Mouse (Mus musculus) midbrain, embryonic 11.5 days (tissue): ENCODE measurements around the gene Ndufs8. TPM values are rescaled to one million over a fixed set of nuclear protein-coding genes. Genes with fewer than 3 reads are reported as not detected.

Experiments
- ATAC-seq: fragments of 200-750 bp; cut with Nextera tagmentation; 2 replicates; pipeline ENCODE4 v1.8.0; 2017; ENCODE audit warnings: moderate TSS enrichment, moderate library complexity; ENCODE audit not compliant: low FRiP score
- DNase-seq: peaks from one replicate; pipeline ENCODE4 v3.0.0; 2015; ENCODE audit warnings: low spot score; ENCODE audit errors: missing footprints
- H3K27ac ChIP-seq: fragments of 300-500 bp; sonication (generic); 2 replicates; pipeline ENCODE4 v1.5.1; 2014; ENCODE audit warnings: low read depth, low read length
- H3K27me3 ChIP-seq: fragments of 300-500 bp; sonication (generic); 2 replicates; pipeline ENCODE4 v1.6.1; 2014; ENCODE audit warnings: mild to moderate bottlenecking, low read length, moderate library complexity, mixed read lengths; ENCODE audit not compliant: control insufficient read depth, insufficient read depth
- H3K36me3 ChIP-seq: fragments of 300-500 bp; sonication (generic); 2 replicates; pipeline ENCODE4 v1.6.1; 2014; ENCODE audit warnings: mild to moderate bottlenecking, low read length, moderate library complexity, mixed read lengths; ENCODE audit not compliant: control insufficient read depth, insufficient read depth
- H3K4me1 ChIP-seq: fragments of 300-500 bp; sonication (generic); 2 replicates; pipeline ENCODE4 v1.6.1; 2014; ENCODE audit warnings: low read length; ENCODE audit not compliant: control insufficient read depth, insufficient read depth
- H3K4me2 ChIP-seq: fragments of 300-500 bp; sonication (generic); 2 replicates; pipeline ENCODE4 v1.6.1; 2014; ENCODE audit warnings: mild to moderate bottlenecking, moderate library complexity
- H3K4me3 ChIP-seq: fragments of 300-500 bp; sonication (generic); 2 replicates; pipeline ENCODE4 v1.5.1; 2014; ENCODE audit warnings: low read depth, low read length
- H3K9ac ChIP-seq: fragments of 300-500 bp; sonication (generic); 2 replicates; pipeline ENCODE4 v1.6.1; 2014; ENCODE audit warnings: low read length
- H3K9me3 ChIP-seq: fragments of 300-500 bp; sonication (generic); 2 replicates; pipeline ENCODE4 v1.6.1; 2016; ENCODE audit warnings: low read length; ENCODE audit not compliant: control insufficient read depth
- WGBS: fragments of 180-500 bp; shearing (Covaris S2); extraction: QIAGEN DNeasy Blood & Tissue Kit; methylation state at CpG from one replicate; pipeline ENCODE4 v1.1.7; 2014; 5-methylcytosine and 5-hydroxymethylcytosine counted together
- polyA plus RNA-seq: library from polyadenylated mRNA; unstranded; fragments of >200 nt; fragmentation: Nextera tagmentation; extraction: Ambion mirVana; gene quantifications from 2 replicates; pipeline ENCODE4 v1.2.1, GENCODE M21; 2014

Ndufs8 gene
- polyA plus RNA-seq, 1 experiment from 2014 or later, result 235 TPM

DNA sequence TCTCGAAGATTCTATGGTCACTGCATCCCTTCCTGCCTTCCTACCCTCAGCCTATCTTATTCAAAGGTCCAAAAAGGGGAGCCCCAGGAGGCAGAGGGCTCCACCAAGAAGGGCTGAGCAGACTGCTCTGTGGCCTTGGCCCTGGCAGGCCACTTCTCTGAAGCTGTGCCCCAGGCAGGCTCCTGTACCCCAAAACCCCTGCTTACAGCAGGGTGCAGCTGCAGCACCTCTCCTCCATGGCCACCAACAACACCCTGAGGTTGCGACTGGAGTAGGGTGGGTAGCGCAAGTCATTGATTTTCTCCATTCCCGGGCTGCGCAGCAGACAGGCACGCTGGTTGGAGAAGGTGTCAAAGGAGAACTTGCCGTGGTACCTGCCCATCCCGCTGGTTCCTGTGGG is 1.1 kb upstream of the Ndufs8 start:
- H3K4me2 ChIP-seq, result peak overlapping the region; percentile 57
- no peak for ATAC-seq
- no peaks in the 10 kb centered on the region for H3K9me3 ChIP-seq
- peak; percentile 75 for DNase-seq
- H3K4me1 ChIP-seq, result peaks cover 11% of the 10 kb centered on the region
- no peak overlapping the region for H3K27ac ChIP-seq
- peak overlapping the region; percentile 67 for H3K4me3 ChIP-seq
- peaks cover 2% of the 10 kb centered on the region; the same call in 1 of the 2 replicates for H3K36me3 ChIP-seq
- no peaks in the 10 kb centered on the region for H3K27me3 ChIP-seq
- WGBS, result 89% methylated on average over 8 of the region's 8 CpGs
- H3K9ac ChIP-seq, result peak overlapping the region; percentile 68; the same call in 1 of the 2 replicates

DNA sequence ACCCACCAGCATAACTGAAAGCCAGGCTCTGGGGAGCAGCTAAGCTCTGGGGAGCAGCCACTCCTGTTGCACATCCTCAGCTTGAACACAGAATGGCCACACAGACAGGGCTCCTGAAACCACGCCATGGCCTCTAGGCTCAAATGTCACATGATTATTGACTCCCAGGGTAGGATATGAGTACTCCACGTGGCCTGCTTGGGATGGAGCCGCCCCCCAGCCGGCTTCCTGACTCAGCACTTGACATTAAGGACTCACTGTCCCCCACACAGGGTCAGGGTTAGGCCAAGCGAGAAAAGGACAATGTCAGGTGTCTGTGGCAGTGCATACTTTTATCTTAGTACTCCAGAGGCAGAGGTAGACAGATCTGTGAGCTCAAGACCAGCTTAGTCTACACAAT is 2.4 kb downstream of the Ndufs8 start:
- Histone ChIP-seq H3K9me3 (no peaks in the 10 kb centered on the region), H3K4me2 (no peak overlapping the region), H3K27ac (no peak overlapping the region), H3K4me1 (peaks cover 22% of the 10 kb centered on the region), H3K4me3 (no peak overlapping the region), H3K36me3 (peaks cover 10% of the 10 kb centered on the region; the same call in 1 of the 2 replicates), H3K27me3 (no peaks in the 10 kb centered on the region; the same call in 1 of the 2 replicates), H3K9ac (no peak overlapping the region)
- ATAC-seq (no peak), DNase-seq (peak; percentile 23)
- 81% methylated on average over 5 of the region's 5 CpGs for WGBS

DNA sequence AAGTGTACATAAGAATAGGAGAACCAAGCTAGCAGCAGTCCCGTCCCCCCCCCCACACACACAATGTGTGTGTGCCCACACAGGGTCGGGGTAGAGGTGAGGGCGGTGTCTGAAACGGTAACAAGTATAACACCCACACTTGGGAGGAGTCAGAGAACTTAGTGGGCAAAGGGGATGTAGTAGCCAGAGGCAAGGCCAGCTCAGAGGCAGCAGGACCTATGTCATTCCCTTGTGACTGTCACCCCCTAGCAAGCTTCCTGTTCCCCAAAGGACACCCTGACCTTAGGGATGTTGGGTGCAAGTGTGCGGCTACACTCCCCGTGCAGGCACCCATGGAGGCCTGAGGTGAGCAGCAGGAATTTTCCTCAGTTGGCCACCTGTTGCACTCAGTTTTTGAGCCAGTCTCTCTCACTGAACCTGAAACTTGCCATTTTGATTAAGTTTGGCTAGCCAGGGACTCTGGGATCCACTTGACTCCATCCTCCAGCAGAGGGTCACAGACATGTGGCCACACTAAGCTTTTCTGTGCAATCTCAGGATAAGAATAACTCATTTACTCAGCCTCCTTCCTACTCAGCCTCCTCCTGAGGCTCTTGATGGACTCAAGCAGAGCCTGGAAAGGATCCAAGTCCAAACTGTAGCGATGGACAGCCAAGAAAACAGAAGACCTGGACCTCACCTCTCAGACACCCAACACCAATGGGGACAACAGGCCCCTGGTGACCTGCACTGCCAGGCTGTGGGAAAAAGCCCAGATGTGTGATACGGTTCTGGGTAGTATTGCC is 4.5 kb downstream of the Ndufs8 start:
- H3K36me3 ChIP-seq, result peaks cover 10% of the 10 kb centered on the region; the same call in 1 of the 2 replicates
- H3K9ac ChIP-seq, result no peak overlapping the region
- no peaks in the 10 kb centered on the region; the same call in 1 of the 2 replicates for H3K27me3 ChIP-seq
- WGBS, result 84% methylated on average over 8 of the region's 8 CpGs
- H3K4me2 ChIP-seq, result no peak overlapping the region
- H3K27ac ChIP-seq, result no peak overlapping the region
- H3K9me3 ChIP-seq, result no peaks in the 10 kb centered on the region
- DNase-seq, result no peak
- H3K4me3 ChIP-seq, result no peak overlapping the region
- peaks cover 22% of the 10 kb centered on the region for H3K4me1 ChIP-seq
- ATAC-seq, result no peak

DNA sequence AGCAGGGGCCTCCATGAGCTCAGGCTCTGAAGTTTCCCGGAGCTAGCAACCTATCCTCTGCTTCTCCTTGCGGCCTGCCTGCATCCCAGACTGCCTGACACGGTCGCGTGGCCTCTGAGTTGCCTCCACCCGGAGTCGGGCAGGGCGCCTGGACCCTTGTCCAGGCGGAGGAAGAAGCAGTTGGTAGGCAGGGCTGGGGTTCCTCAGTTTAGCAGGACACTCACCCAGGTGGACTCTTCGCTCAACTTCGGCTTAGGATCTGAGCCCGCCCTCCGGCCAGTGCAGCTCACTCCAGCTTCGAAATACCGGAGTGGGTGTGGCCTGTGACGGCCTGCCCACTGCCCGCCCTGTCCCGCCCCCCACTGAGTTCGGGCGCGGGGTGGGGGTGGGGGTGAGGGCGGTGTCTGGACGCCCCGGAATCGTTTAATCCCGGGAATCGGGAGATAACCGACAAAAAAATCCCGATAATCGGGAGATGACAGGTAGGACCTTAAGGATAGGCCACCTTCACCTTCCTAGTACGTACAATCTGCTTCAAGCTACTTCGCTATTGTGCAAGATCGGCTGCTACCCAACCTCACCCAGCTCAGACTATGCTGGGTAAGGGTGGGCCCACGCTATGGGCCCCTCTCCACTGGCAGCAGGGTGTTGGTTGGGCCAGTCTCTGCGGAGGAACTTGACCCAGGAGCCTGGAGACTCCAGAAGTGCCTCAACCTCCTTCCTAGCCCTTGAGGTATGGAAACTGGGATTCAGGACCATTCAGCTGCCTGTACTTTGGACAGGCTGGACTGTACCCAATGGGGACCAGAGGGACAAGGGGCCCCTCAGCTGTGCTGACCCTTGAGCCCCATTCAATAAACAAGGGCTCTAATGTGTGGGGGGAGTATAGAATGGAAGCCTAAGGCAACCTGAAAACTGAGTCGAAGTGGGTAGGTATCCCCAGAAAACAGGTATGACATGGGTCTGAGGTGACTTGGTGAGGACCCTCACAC is 5.5 kb downstream of the Ndufs8 start, which contains the start of gene Tcirg1:
Gene Tcirg1, minus strand, starts transcription at position 339 of the 992 bp plus-strand sequence.
- ATAC-seq, result peak; percentile 61
- Histone ChIP-seq H3K9ac (peak within 1 kb of the TSS; percentile 57), H3K4me1 (peaks cover 20% of the 10 kb centered on the region), H3K4me3 (peak within 1 kb of the TSS; percentile 38), H3K27me3 (no peaks in the 10 kb centered on the region; the same call in 1 of the 2 replicates), H3K27ac (no peak within 1 kb of the TSS), H3K36me3 (peaks cover 10% of the 10 kb centered on the region; the same call in 1 of the 2 replicates), H3K9me3 (no peaks in the 10 kb centered on the region), H3K4me2 (peak within 1 kb of the TSS; percentile 73)
- DNase-seq, result peak; percentile 89
- WGBS, result 6% methylated on average over 36 of the region's 36 CpGs

DNA sequence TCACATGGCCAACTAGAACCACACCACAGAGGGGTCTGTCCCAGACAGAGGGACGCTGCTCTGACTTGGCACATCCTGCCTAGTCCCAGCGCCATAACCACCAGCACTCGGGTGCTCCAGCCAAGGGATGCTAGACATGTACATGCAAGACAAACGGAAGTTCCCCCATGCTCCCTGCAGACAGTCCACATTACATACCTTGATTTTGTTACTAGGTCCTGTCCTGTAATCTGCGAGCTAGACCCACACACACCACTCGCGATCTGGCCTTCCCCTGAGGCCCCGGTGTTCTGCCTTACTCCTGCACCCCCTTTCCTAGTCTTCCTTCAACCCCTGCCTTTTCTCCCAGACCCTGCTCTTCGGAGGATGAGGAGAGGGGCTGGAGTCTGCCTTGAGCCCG is 6.2 kb downstream of the Ndufs8 start:
- H3K27ac ChIP-seq, result no peak overlapping the region
- H3K9me3 ChIP-seq, result no peaks in the 10 kb centered on the region
- DNase-seq (no peak), ATAC-seq (no peak; the same call in 1 of the 2 replicates)
- peak overlapping the region; percentile 57 for H3K9ac ChIP-seq
- peak overlapping the region; percentile 73 for H3K4me2 ChIP-seq
- H3K36me3 ChIP-seq, result peaks cover 10% of the 10 kb centered on the region; the same call in 1 of the 2 replicates
- no peaks in the 10 kb centered on the region; the same call in 1 of the 2 replicates for H3K27me3 ChIP-seq
- peaks cover 15% of the 10 kb centered on the region for H3K4me1 ChIP-seq
- WGBS, result 52% methylated on average over 10 of the region's 10 CpGs
- H3K4me3 ChIP-seq, result peak overlapping the region; percentile 38

DNA sequence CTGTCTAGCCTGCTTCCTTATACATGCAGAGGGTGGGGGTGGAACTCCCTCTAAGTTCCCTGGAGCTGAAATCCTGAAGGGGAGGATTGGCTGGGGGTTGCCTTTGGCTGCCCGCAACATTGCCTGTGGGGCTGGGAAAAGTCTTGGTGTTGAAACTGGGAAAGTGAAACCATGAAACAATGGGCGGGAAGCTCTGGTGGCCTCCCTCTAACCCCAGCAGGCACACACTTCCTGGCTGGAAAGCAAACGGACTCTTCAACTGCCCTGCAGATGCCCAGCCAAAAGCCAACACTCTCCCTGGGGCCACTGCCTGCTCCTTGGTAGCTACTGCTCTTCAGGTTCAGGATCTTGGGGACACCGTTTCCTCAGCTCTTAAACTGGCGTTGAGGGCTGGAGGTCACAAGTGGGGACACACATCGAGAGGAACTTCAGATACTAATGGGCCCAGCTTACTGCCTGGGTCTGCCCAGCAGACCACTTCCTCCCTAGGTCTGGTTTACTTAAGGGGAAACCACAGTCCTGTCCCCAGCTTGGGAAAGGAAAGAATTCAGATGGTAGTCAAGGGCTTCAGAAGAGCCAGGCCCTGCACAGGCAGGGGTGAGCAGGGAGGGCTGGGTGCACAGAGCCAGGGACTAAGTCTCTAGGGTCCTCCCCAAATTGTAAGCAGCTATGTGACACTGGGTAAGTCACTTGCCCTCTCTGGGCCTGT is 7.2 kb downstream of the Ndufs8 start:
- Histone ChIP-seq H3K27me3 (no peaks in the 10 kb centered on the region; the same call in 1 of the 2 replicates), H3K4me3 (no peak overlapping the region), H3K4me2 (no peak overlapping the region; the same call in 1 of the 2 replicates), H3K9me3 (no peaks in the 10 kb centered on the region), H3K36me3 (peaks cover 10% of the 10 kb centered on the region; the same call in 1 of the 2 replicates), H3K27ac (no peak overlapping the region), H3K4me1 (peaks cover 15% of the 10 kb centered on the region), H3K9ac (no peak overlapping the region)
- ATAC-seq (no peak), DNase-seq (peak; percentile 84)
- 48% methylated on average over 6 of the region's 6 CpGs for WGBS

DNA sequence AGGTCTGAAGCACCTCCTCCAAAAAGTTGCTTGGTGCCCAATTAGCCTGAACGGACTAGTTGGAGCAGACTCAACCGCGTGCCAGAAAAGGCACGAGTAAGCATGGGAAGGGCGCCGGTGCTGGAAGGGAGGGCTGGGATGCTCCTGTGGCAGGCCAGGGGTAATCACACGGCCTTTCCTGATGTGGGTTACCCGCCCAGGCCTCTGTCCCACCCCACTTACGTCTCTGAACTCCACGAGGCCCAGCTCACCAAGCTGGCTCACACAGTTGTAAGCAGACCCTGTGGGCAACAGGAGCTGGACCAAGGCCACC is 8.3 kb downstream of the Ndufs8 start:
- no peak overlapping the region for H3K4me3 ChIP-seq
- peaks cover 15% of the 10 kb centered on the region for H3K4me1 ChIP-seq
- no peaks in the 10 kb centered on the region; the same call in 1 of the 2 replicates for H3K27me3 ChIP-seq
- no peak overlapping the region for H3K4me2 ChIP-seq
- ATAC-seq, result no peak
- DNase-seq, result no peak
- no peak overlapping the region for H3K9ac ChIP-seq
- H3K9me3 ChIP-seq, result no peaks in the 10 kb centered on the region
- WGBS, result 70% methylated on average over 10 of the region's 10 CpGs
- peaks cover 10% of the 10 kb centered on the region; the same call in 1 of the 2 replicates for H3K36me3 ChIP-seq
- H3K27ac ChIP-seq, result no peak overlapping the region

DNA sequence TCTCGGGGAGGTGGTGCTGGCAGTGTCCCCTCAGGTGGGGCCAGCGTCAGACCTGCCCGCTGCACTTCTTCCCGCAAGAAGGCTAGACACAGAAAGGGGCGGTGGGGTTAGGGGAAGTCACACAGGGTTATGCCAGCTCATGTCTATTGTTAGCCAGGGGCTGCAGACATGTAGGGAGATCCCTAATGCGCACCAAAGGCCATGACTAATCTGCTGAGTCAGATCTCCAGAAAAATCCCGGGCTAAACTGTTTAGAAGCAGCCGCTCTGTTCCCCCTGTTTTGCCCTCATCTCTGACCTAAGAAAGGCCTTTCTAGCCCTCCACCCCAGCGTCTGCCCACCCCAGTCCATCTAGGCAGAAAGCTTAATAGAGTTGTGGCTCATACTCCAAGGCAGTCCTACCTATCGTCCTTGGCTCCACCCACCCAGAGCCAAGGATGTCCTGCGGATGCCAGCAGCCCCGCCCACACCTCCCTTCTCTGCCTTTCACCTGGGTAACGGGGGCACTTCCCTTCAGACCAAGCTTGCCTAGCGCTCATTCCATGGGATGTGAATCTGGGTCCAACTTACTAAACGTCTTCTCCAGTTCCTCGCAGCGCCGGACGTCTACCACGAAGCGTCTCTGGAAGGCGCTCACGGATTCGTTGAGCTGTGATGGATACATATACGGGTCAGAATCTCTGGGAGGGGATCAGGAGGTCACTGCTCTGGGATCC is 8.8 kb downstream of the Ndufs8 start:
- ATAC-seq, result no peak
- DNase-seq, result no peak
- 63% methylated on average over 25 of the region's 25 CpGs for WGBS
- Histone ChIP-seq H3K9ac (no peak overlapping the region), H3K4me2 (no peak overlapping the region), H3K27me3 (no peaks in the 10 kb centered on the region; the same call in 1 of the 2 replicates), H3K4me3 (no peak overlapping the region), H3K4me1 (peaks cover 15% of the 10 kb centered on the region), H3K36me3 (peaks cover 9% of the 10 kb centered on the region; the same call in 1 of the 2 replicates), H3K9me3 (no peaks in the 10 kb centered on the region), H3K27ac (no peak overlapping the region)
